Mouse (Mus musculus) right cerebral cortex, postnatal 36 days (tissue): ENCODE measurements around the gene Isl1.

Source experiments
- DNase-seq, 2 experiments: peaks; one replicate each; pipeline ENCODE4 v3.0.0; 2022; ENCODE audit warnings: low spot score in 2 of 2, mixed read lengths in 1 of 2

Isl1 gene

GRCm38 (mm10) chr13:116294734-116295133, 14.8 kb downstream of the Isl1 start:
- no peak for DNase-seq

DNA sequence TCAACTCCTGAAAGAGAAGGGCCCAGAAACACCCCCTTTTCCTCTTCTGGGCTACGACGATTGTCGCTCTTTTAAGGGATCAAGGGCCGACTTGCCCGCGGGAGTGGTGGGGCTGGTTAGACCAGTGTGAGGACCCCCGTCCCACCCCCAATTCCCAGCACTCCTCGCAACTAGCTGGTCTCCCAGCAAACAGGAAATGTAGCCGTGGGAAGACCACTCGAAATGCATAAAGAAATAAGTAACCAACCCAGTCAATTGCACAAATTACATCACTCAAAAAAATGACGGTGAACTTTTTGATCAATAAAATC, 15.4 kb downstream of the Isl1 start:
- no peak for DNase-seq

DNA sequence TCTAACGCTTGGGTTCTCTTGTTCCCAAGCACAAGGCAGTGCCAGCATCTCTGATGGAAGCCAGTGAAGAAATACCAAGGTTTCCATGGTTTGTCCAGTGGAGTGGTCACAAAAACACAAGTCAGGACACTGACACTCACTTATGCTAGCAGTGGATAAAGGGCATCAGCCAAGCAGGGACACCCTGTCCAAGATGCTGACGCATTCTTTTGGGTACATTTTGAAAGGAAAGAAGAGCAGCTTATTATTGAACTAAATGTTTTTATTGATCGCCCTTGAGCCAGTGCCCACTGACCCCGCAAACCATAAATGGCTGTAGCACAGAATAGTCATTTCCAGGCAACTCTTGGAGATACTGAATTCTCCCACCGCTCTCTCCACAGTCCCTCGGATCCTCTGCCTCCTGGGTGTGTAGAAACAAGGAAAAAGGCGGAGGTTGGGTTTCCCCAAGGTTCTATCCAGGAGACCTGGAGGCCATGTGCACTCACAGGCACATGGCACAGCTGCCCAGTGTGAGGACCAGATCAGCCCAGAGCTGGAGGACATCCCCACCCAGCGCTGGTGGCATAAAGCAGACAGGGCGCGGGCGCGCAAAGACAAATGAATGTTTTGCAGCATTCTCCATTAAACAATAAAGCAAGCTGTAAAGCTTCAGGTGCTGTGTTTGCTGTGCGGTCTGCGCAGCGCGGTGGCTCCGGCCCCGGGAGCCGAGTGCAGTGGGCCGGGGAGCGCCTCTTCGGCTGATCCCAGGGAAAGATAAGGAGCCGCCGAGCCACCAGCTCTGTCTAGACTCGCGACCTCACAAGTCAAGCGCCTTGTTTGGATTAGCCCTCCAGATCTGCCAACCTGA, 16.0 kb downstream of the Isl1 start:
- no peak for DNase-seq

GRCm38 (mm10) chr13:116289655-116290054, 19.8 kb downstream of the Isl1 start:
- no peak for DNase-seq

DNA sequence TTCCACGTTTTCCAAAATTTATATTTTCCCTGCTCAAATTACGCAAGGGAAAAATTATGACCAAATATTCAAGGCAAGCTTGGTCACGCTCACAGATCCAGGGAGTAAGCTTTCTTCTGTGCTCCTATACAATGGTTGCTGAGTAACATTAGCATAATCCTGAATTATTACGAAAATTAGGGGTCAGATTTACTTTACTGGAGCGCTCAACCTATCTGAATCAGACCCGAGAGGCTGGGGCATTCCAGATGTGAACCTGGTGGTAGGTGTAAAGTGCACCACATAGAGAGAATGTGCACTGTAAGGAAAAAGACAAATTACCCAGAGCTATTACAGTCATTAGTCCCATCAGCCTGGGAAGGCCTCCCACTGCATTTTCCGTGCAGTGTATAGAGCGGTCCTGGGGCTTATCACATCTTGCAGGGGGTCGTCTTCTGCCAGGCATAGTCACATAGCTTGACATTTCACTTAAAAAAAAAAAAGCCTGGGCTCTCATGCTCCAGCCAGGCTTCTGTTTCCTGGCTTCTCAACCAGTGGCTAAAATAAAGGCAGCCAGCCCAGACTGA, 30.2 kb downstream of the Isl1 start:
- DNase-seq = no peak
